Mouse (Mus musculus) myocyte (in vitro differentiated cells): ENCODE measurements at regions not wholly inside any gene's neighbourhood (a gene's known extent, or its start where the extent isn't known, plus 50 kb on each side); places are given as distances from the start of the nearest gene placed in this dataset.

Experiments
- H3K27me3 ChIP-seq: one replicate; pipeline ENCODE4 v1.6.1; 2011; ENCODE audit not compliant: control insufficient read depth, insufficient read depth, insufficient read length
- H3K36me3 ChIP-seq: one replicate; pipeline ENCODE4 v1.6.1; 2011; ENCODE audit not compliant: control insufficient read depth, insufficient read depth
- H3K4me2 ChIP-seq: one replicate; pipeline ENCODE4 v1.6.1; 2011; ENCODE audit warnings: low read depth, control low read depth
- H3K4me3 ChIP-seq: one replicate; pipeline ENCODE4 v1.5.1; 2011; ENCODE audit warnings: mild to moderate bottlenecking, control low read depth, moderate library complexity
- H3K79me2 ChIP-seq: one replicate; pipeline ENCODE4 v1.6.1; 2011; ENCODE audit not compliant: control insufficient read depth, insufficient read depth
- H3ac ChIP-seq: one replicate; pipeline ENCODE4 v1.6.1; 2011; ENCODE audit not compliant: control insufficient read depth, insufficient read length
- CEBPB ChIP-seq: IDR thresholded peaks from 2 replicates; pipeline ENCODE4 v1.6.1; 2011; ENCODE audit warnings: mild to moderate bottlenecking, moderate library complexity; ENCODE audit not compliant: poor library complexity, insufficient read depth, severe bottlenecking
- E2F4 ChIP-seq: IDR thresholded peaks from one replicate; pipeline ENCODE4 v1.6.1; 2011; ENCODE audit warnings: mild to moderate bottlenecking, control low read depth, moderate library complexity; ENCODE audit not compliant: insufficient read depth
- MAX ChIP-seq: IDR thresholded peaks from one replicate; pipeline ENCODE4 v1.6.1; 2011; ENCODE audit warnings: low read depth, mild to moderate bottlenecking, control low read depth
- MYOD1 ChIP-seq, 3 experiments: IDR thresholded peaks; one replicate each; pipeline ENCODE4 v1.6.1; 2011; ENCODE audit warnings: control low read depth in 2 of 3, low read depth in 2 of 3, mild to moderate bottlenecking in 2 of 3, moderate library complexity in 1 of 3; ENCODE audit not compliant: insufficient read length in 2 of 3, control insufficient read depth in 1 of 3
- MYOG ChIP-seq, 3 experiments: IDR thresholded peaks; one replicate each; pipeline ENCODE4 v1.6.1; 2011; ENCODE audit warnings: control low read depth in 2 of 3, low read depth in 2 of 3, mild to moderate bottlenecking in 2 of 3; ENCODE audit not compliant: insufficient read length in 2 of 3, control insufficient read depth in 1 of 3, insufficient read depth in 1 of 3
- POLR2A ChIP-seq: IDR thresholded peaks from one replicate; pipeline ENCODE4 v1.6.1; 2011; ENCODE audit warnings: low read depth, mild to moderate bottlenecking, control low read depth, moderate library complexity; ENCODE audit not compliant: insufficient read length
- POLR2AphosphoS2 ChIP-seq: IDR thresholded peaks from one replicate; pipeline ENCODE4 v1.6.1; 2011; ENCODE audit warnings: low read depth, control low read depth; ENCODE audit not compliant: insufficient read length
- REST ChIP-seq: IDR thresholded peaks from one replicate; pipeline ENCODE4 v1.6.1; 2011; ENCODE audit warnings: mild to moderate bottlenecking, control low read depth, moderate library complexity; ENCODE audit not compliant: insufficient read depth, insufficient read length
- SRF ChIP-seq: IDR thresholded peaks from one replicate; pipeline ENCODE4 v1.6.1; 2011; ENCODE audit warnings: low read depth; ENCODE audit not compliant: control insufficient read depth, insufficient read length
- TCF12 ChIP-seq: IDR thresholded peaks from one replicate; pipeline ENCODE4 v1.6.1; 2011; ENCODE audit warnings: mild to moderate bottlenecking, control low read depth; ENCODE audit not compliant: poor library complexity, insufficient read depth, severe bottlenecking
- TCF3 ChIP-seq: IDR thresholded peaks from one replicate; pipeline ENCODE4 v1.6.1; 2011; ENCODE audit warnings: low read depth, control low read depth; ENCODE audit not compliant: insufficient read length
- USF1 ChIP-seq: IDR thresholded peaks from one replicate; pipeline ENCODE4 v1.6.1; 2011; ENCODE audit warnings: low read depth, mild to moderate bottlenecking, control low read depth, moderate library complexity

DNA sequence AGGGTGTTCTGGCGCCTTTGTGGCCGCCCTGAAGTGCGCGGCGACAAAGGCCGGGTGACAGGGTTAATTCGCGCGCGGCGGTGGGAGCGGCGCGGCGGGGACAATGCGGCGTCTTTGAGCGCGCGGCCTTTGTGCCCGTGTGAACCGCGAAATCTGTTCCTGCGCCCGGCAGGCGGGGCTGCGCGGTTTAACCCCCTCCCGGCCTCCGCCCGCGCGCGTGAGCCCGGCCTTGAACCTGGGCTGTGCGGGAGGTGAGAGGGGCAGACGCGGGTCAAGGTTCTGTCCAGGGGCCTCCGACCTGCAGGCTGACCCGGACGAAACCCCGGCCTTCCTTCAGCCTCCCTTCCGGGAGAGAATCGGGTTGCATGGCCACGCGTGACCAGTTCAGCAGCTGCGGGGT, 129.2 kb upstream of the Lhx5 start:
- Histone ChIP-seq H3K79me2 (no peaks in the 10 kb centered on the region), H3K4me3 (no peak overlapping the region), H3K36me3 (no peaks in the 10 kb centered on the region), H3K27me3 (peaks cover 36% of the 10 kb centered on the region), H3ac (no peak overlapping the region), H3K4me2 (no peak overlapping the region)
- TF ChIP-seq E2F4 (no peak), TCF12 (no peak)

DNA sequence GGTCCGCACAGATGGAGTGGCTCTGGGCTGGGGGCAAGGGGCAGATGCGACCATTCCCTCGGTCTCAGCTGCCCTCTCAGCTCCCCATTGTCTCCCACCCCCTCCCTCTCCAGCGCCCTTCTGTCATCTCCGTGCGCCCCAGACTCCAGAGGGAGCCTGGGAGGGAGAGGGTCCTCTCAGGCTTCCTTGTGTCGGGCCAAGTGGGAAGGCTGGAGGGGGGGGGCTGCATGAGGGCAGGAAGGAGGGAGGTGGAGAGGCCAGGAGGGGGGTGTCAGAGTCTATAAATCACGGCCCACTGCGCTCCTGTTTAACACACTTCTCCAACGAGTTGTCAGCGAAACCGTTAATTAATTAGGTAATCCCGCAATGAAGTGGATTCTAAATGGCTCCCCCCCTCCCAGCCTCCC, 127.2 kb upstream of the Lhx5 start:
- no peak for TF ChIP-seq REST
- no peak for TF ChIP-seq TCF3
- TF ChIP-seq CEBPB = no peak
- no peak for TF ChIP-seq E2F4
- TF ChIP-seq USF1 = no peak
- TF ChIP-seq MYOG (IDR thresholded peaks at IDR 0.05; ENCODE audit: control insufficient read depth in 1 of 3, insufficient read depth in 1 of 3, insufficient read length in 2 of 3, low read depth in 2 of 3) = no peak
- TF ChIP-seq TCF12 = no peak
- no peak for TF ChIP-seq MAX
- no peak for TF ChIP-seq MYOD1 (IDR thresholded peaks at IDR 0.05; ENCODE audit: control insufficient read depth in 1 of 3, insufficient read length in 2 of 3, low read depth in 2 of 3)
- TF ChIP-seq POLR2AphosphoS2 = no peak
- no peak for TF ChIP-seq SRF
- TF ChIP-seq POLR2A = no peak
- no peak overlapping the region for H3ac ChIP-seq
- peaks cover 32% of the 10 kb centered on the region for H3K27me3 ChIP-seq
- no peaks in the 10 kb centered on the region for H3K79me2 ChIP-seq
- H3K4me2 ChIP-seq = no peak overlapping the region
- no peak overlapping the region for H3K4me3 ChIP-seq
- H3K36me3 ChIP-seq = no peaks in the 10 kb centered on the region

DNA sequence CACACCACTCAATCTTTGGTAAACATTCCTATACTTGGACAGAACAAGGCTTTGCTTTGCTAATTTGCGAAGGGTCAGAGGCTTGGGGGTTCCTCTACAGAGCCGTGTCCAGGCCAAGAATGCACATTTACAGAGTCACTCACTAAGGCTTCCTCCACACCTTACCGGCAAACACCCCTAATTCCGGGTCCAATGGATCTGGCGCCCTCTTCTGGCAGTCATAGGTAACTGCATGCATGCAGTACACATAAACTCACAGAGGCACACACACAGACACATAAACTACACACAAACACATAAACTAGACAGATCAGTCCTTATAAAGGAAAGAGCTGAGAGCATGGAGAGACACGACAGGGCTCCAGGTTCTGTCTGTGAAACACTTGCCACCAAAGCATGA, 119.2 kb upstream of the Lhx5 start:
- Histone ChIP-seq H3K79me2 (no peaks in the 10 kb centered on the region), H3ac (no peak overlapping the region), H3K27me3 (peaks cover 12% of the 10 kb centered on the region), H3K4me2 (no peak overlapping the region), H3K4me3 (no peak overlapping the region), H3K36me3 (no peaks in the 10 kb centered on the region)
- TF ChIP-seq TCF3 = no peak
- TF ChIP-seq MYOG (IDR thresholded peaks at IDR 0.05; ENCODE audit: control insufficient read depth in 1 of 3, insufficient read depth in 1 of 3, insufficient read length in 2 of 3, low read depth in 2 of 3) = no peak
- TF ChIP-seq USF1 = no peak
- no peak for TF ChIP-seq TCF12
- no peak for TF ChIP-seq E2F4
- no peak for TF ChIP-seq CEBPB
- TF ChIP-seq POLR2AphosphoS2 = no peak
- TF ChIP-seq MYOD1 (IDR thresholded peaks at IDR 0.05; ENCODE audit: control insufficient read depth in 1 of 3, insufficient read length in 2 of 3, low read depth in 2 of 3) = no peak
- no peak for TF ChIP-seq SRF
- TF ChIP-seq REST = no peak
- no peak for TF ChIP-seq POLR2A

- H3K36me3 ChIP-seq = no peaks in the 10 kb centered on the region
- no peak overlapping the region for H3K4me2 ChIP-seq
- peaks cover 12% of the 10 kb centered on the region for H3K27me3 ChIP-seq
- TF ChIP-seq MYOD1 (IDR thresholded peaks at IDR 0.05; ENCODE audit: control insufficient read depth in 1 of 3, insufficient read length in 2 of 3, low read depth in 2 of 3) (no peak), TCF3 (no peak), E2F4 (no peak), POLR2A (no peak), USF1 (no peak), POLR2AphosphoS2 (no peak), MAX (no peak), CEBPB (no peak), SRF (no peak), TCF12 (no peak), MYOG (IDR thresholded peaks at IDR 0.05; ENCODE audit: control insufficient read depth in 1 of 3, insufficient read depth in 1 of 3, insufficient read length in 2 of 3, low read depth in 2 of 3) (no peak), REST (no peak)
- H3ac ChIP-seq = no peak overlapping the region
- H3K4me3 ChIP-seq = no peak overlapping the region
- no peaks in the 10 kb centered on the region for H3K79me2 ChIP-seq
Observed at GRCm38 (mm10) chr5:120313984-120314383, 117.5 kb upstream of the Lhx5 start.

GRCm38 (mm10) chr5:120315116-120315515, 116.4 kb upstream of the Lhx5 start:
- peaks cover 15% of the 10 kb centered on the region for H3K27me3 ChIP-seq
- H3K36me3 ChIP-seq = no peaks in the 10 kb centered on the region
- no peak overlapping the region for H3K4me2 ChIP-seq
- no peak overlapping the region for H3ac ChIP-seq
- no peaks in the 10 kb centered on the region for H3K79me2 ChIP-seq
- TF ChIP-seq POLR2A (no peak), POLR2AphosphoS2 (no peak), USF1 (no peak), MYOD1 (IDR thresholded peaks at IDR 0.05; ENCODE audit: control insufficient read depth in 1 of 3, insufficient read length in 2 of 3, low read depth in 2 of 3) (no peak)
- H3K4me3 ChIP-seq = no peak overlapping the region
